Mouse (Mus musculus): ENCODE results near the gene Gtf2ird1.
A peak's percentile ranks its signal among the peaks of the same experiment; 100 is the strongest.

Gtf2ird1 gene

DNA sequence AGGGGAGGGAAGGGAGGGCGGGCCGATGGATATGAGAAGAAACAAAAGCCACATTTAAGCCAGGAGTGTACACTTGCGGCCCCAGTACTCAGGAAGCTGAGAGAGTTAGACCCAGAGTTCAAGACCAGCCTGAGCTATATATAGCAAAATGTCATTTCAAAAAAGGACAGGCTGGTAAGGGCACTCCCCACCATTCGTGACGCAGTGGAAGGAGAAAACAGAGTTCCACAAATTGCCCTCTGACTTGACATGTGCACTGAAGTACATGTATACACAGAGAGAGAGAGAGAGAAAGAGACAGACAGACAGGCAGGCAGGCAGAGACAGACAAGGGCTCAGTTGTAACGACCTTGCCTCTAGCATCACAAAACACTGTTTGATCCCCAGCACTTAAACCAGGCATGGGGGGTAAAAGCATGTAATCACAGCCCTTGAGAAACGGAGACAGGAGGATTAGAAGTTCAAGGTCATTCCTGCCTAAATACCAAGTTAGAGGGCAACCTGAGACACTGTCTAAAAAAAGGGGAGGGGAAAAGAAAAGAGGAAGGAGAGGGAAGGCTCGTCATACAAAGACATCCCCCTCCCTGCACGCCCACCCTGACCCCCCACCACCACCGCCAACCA lies 11.2 kb downstream of the Gtf2ird1 start:
- no peak for DNase-seq (ENCODE audit: low spot score)

- no peak for DNase-seq (ENCODE audit: low spot score)
These were observed 12.0 kb downstream of the Gtf2ird1 start for GRCm38 (mm10) chr5:134444473-134444872.

GRCm38 (mm10) chr5:134442066-134442465 lies 14.4 kb downstream of the Gtf2ird1 start:
- no peak for DNase-seq (ENCODE audit: low spot score)

- DNase-seq (ENCODE audit: low spot score), result no peak
These were observed 15.4 kb downstream of the Gtf2ird1 start for GRCm38 (mm10) chr5:134441105-134441504.

DNA sequence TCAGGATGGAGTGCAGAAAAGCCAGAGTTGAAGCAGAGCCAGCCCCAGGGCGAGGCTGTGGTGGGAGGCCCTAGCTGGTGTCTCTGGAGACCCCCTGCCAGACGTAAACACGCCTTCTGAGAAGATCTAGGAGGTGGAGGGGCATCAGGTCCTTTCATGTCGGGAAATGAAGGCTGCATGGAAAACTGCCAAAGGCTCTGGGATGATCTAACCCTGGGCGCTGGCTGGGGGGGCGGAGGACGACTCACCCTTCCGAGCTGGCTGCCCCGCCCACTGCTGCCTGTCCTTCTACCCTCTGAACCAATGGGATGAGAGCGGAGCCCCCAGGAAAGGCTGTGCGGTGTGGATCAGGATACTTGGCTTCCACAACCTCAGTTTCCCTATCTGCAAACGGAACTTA lies 16.4 kb downstream of the Gtf2ird1 start:
- DNase-seq (ENCODE audit: low spot score), result no peak

DNA sequence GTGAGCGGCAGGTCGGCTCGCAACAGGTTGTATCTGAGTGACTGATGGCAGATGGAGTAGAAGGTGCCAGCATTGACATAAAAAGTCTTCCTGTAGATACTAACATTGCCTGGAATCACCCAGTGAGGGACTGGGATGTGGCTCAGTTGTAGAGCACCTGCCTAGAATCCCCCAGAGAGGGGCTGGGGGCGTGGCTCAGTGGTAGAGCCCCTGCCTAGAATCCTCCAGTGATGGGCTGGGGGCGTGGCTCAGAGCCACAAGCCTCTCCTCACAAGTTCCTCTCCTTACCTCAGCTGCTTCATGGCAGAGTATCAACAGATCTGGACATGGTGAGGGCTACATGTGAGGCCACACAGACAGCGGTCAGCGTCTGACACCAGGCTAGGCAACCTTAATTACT lies 17.0 kb downstream of the Gtf2ird1 start:
- no peak for DNase-seq (ENCODE audit: low spot score)

GRCm38 (mm10) chr5:134438676-134439425 lies 17.7 kb downstream of the Gtf2ird1 start:
- DNase-seq (ENCODE audit: low spot score), result no peak

- no peak for DNase-seq (ENCODE audit: low spot score)
These were observed 19.1 kb downstream of the Gtf2ird1 start for GRCm38 (mm10) chr5:134437459-134437827.

GRCm38 (mm10) chr5:134436782-134437458 lies 19.6 kb downstream of the Gtf2ird1 start:
- no peak for DNase-seq (ENCODE audit: low spot score)

- DNase-seq (ENCODE audit: low spot score), result peak; percentile 36
These were observed 20.6 kb downstream of the Gtf2ird1 start for GRCm38 (mm10) chr5:134435836-134436331.

DNA sequence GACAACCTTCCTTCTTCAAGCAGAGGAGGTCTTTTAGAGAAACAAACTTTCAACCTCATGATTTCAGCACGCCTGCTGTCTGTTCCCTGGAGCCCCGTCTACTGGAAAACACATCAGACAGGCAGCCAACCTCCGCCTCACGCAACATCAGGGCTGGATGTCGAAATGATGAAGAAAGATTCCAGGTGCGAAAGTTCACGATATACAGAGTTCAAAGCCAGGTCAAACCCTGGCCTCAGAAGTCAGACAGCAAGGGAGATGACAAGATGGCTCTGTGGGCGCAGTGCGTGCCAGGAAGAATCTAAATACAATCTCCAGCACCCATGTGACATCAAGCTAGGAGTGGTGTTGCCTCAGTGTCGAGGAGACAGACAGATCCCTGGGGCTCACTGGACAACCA lies 23.4 kb downstream of the Gtf2ird1 start:
- no peak for DNase-seq (ENCODE audit: low spot score)

GRCm38 (mm10) chr5:134430087-134430486 lies 26.4 kb downstream of the Gtf2ird1 start:
- no peak for DNase-seq (ENCODE audit: low spot score)

GRCm38 (mm10) chr5:134427664-134428063 lies 28.9 kb downstream of the Gtf2ird1 start:
- DNase-seq (ENCODE audit: low spot score), result no peak

DNA sequence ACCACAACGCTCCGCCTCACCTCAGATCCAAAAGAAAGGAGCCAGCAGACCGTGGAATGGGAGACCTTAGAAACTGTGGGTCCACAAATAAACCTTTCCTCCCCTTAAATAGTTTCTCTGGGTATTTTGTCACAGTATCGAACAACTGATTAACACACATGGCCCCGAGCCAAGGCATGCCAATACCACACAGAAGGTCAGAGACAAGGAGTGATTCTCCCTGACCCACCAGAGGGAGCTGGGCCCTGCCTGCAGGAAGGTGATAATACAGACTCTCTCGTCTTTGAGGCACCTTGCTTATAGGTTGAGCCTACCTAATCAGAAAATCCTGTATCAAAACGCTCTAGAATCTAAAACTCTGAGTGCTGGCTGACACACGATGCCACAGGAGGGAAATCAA lies 30.9 kb downstream of the Gtf2ird1 start:
- no peak for DNase-seq (ENCODE audit: low spot score)

GRCm38 (mm10) chr5:134423930-134424329 lies 32.6 kb downstream of the Gtf2ird1 start:
- DNase-seq (ENCODE audit: low spot score), result no peak

- DNase-seq (ENCODE audit: low spot score), result no peak
These were observed 33.1 kb downstream of the Gtf2ird1 start for GRCm38 (mm10) chr5:134423372-134423771.

DNA sequence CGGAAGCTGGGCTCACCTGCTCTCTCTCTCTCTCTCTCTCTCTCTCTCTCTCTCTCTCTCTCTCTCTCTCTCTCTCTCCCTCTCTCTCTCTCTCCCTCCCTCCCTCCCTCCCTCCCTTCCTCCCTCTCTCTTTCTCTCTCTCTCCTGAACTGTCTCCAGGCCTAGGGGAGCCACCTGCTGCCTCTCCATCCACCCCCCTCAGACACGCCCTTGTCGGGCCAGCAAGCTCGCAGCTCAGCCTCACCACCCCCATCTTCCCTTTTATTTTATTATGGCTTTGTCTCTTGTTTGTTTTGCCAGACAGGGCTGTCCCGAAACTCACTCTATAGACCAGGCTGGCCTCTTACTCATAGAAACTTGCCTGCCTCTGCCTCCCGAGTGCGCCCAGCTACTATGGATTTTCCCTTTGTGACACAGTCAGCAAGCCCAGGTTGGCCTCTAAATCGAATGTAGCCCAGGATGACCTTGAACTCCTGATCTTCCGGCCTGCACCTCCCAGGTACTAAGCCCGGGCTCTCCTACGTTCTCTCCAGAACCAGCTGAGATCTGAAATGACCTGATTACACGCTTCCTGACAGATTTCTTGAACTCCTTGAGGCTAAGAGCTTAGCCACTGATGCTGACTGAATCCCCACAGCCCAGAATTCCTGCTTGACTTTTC lies 34.1 kb downstream of the Gtf2ird1 start:
- no peak for DNase-seq (ENCODE audit: low spot score)

GRCm38 (mm10) chr5:134421061-134421460 lies 35.5 kb downstream of the Gtf2ird1 start:
- no peak for DNase-seq (ENCODE audit: low spot score)

GRCm38 (mm10) chr5:134419700-134420099 lies 36.8 kb downstream of the Gtf2ird1 start:
- DNase-seq (ENCODE audit: low spot score), result no peak

GRCm38 (mm10) chr5:134418315-134419074 lies 38.0 kb downstream of the Gtf2ird1 start:
- DNase-seq (ENCODE audit: low spot score), result no peak

- no peak for DNase-seq (ENCODE audit: low spot score)
These were observed 44.2 kb downstream of the Gtf2ird1 start for GRCm38 (mm10) chr5:134412341-134412740.

Measured in retina, embryonic 14.5 days (tissue).